Mouse (Mus musculus) stomach, embryonic 15.5 days (tissue): ENCODE measurements around the gene Kmt5a. TPM values are rescaled to one million over a fixed set of nuclear protein-coding genes. Genes with fewer than 3 reads are reported as not detected.
"Not testable (repeated sequence)": the region's sequence is repeated elsewhere in the genome, so short reads cannot be mapped to it uniquely, and the experiment has no call there.

Source experiments
- ATAC-seq: fragments of 200-750 bp; cut with Nextera tagmentation; 2 replicates; pipeline ENCODE4 v1.8.0; 2017; ENCODE audit warnings: low read depth, moderate number of reproducible peaks, moderate TSS enrichment; ENCODE audit not compliant: insufficient read depth, low FRiP score
- H3K27ac ChIP-seq: fragments of 300-500 bp; sonication (generic); 2 replicates; pipeline ENCODE4 v1.5.1; 2015; ENCODE audit warnings: mild to moderate bottlenecking, inconsistent platforms
- H3K27me3 ChIP-seq: fragments of 300-500 bp; sonication (generic); replicated peaks from 2 replicates; pipeline ENCODE4 v1.6.1; 2015; ENCODE audit warnings: inconsistent platforms
- H3K36me3 ChIP-seq: fragments of 300-500 bp; sonication (generic); 2 replicates; pipeline ENCODE4 v1.6.1; 2015; ENCODE audit warnings: inconsistent platforms
- H3K4me1 ChIP-seq: fragments of 300-500 bp; sonication (generic); 2 replicates; pipeline ENCODE4 v1.6.1; 2015; ENCODE audit warnings: inconsistent platforms
- H3K4me2 ChIP-seq: fragments of 300-500 bp; sonication (generic); 2 replicates; pipeline ENCODE4 v1.6.1; 2015; ENCODE audit warnings: mild to moderate bottlenecking, inconsistent platforms
- H3K4me3 ChIP-seq: fragments of 300-500 bp; sonication (generic); replicated peaks from 2 replicates; pipeline ENCODE4 v1.5.1; 2015; ENCODE audit warnings: inconsistent platforms
- H3K9ac ChIP-seq: fragments of 300-500 bp; sonication (generic); 2 replicates; pipeline ENCODE4 v1.6.1; 2015; ENCODE audit warnings: inconsistent platforms
- H3K9me3 ChIP-seq: fragments of 300-500 bp; sonication (generic); 2 replicates; pipeline ENCODE4 v1.6.1; 2016; ENCODE audit warnings: inconsistent platforms
- WGBS: fragments of 180-500 bp; shearing (Covaris S2); methylation state at CpG from one replicate; pipeline ENCODE4 v1.1.7; 2015; 5-methylcytosine and 5-hydroxymethylcytosine counted together
- polyA plus RNA-seq: library from polyadenylated mRNA; unstranded; fragments of >200 nt; fragmentation: Nextera tagmentation; extraction: Ambion mirVana; gene quantifications from 2 replicates; pipeline ENCODE4 v1.2.1, GENCODE M21; 2015

The Kmt5a gene
- polyA plus RNA-seq, 1 experiment from 2014 or later: 92.6 TPM

DNA sequence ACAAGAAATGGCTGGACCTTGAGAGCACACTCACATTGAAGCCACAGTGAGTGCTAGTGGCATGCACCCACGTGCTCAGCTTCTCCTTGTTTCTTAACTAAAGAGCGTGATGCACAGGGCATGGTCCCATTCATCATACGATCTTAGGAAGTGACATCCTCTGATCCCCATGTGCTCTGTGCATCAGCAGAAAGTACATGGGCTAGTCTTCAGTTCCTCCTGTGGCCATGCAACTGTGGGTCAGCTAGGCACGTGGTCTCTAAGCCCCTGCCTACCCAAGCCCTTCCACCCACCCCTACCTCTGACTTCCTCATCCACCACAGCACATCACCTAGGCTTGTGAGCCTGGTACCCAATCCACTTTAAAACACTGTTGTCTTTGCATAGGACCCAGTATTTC, 52.9 kb downstream of the Kmt5a start:
- Histone ChIP-seq H3K9ac (no peak overlapping the region), H3K4me1 (no peaks in the 10 kb centered on the region), H3K9me3 (no peaks in the 10 kb centered on the region), H3K27me3 (no peaks in the 10 kb centered on the region), H3K4me3 (no peak overlapping the region), H3K36me3 (peaks cover 15% of the 10 kb centered on the region; the same call in 1 of the 2 replicates), H3K27ac (no peak overlapping the region), H3K4me2 (no peak overlapping the region)
- no peak for ATAC-seq
- WGBS: 83% methylated on average over 4 of the region's 4 CpGs

GRCm38 (mm10) chr5:124493455-124493854, 53.7 kb downstream of the Kmt5a start:
- Histone ChIP-seq H3K9me3 (no peaks in the 10 kb centered on the region), H3K9ac (no peak overlapping the region), H3K27ac (no peak overlapping the region), H3K27me3 (no peaks in the 10 kb centered on the region), H3K4me1 (no peaks in the 10 kb centered on the region), H3K4me3 (no peak overlapping the region), H3K4me2 (no peak overlapping the region), H3K36me3 (peaks cover 15% of the 10 kb centered on the region; the same call in 1 of the 2 replicates)
- 81% methylated on average over 11 of the region's 11 CpGs for WGBS
- ATAC-seq: no peak

- ATAC-seq: no peak
- Histone ChIP-seq H3K27me3 (no peaks in the 10 kb centered on the region), H3K4me2 (no peak overlapping the region), H3K9ac (no peak overlapping the region), H3K4me1 (no peaks in the 10 kb centered on the region), H3K4me3 (no peak overlapping the region), H3K9me3 (no peaks in the 10 kb centered on the region), H3K36me3 (peaks cover 15% of the 10 kb centered on the region; the same call in 1 of the 2 replicates), H3K27ac (no peak overlapping the region)
- 60% methylated on average over 7 of the region's 7 CpGs for WGBS
These were observed 55.8 kb downstream of the Kmt5a start for GRCm38 (mm10) chr5:124495547-124495946.

GRCm38 (mm10) chr5:124496614-124497514, 57.1 kb downstream of the Kmt5a start:
- ATAC-seq: no peak
- H3K4me1 ChIP-seq: no peaks in the 10 kb centered on the region
- peaks cover 12% of the 10 kb centered on the region for H3K36me3 ChIP-seq
- no peaks in the 10 kb centered on the region for H3K27me3 ChIP-seq
- H3K9ac ChIP-seq: no peak overlapping the region
- 50% methylated on average over 15 of the region's 15 CpGs for WGBS
- H3K9me3 ChIP-seq: no peaks in the 10 kb centered on the region
- H3K27ac ChIP-seq: no peak overlapping the region
- H3K4me3 ChIP-seq: no peak overlapping the region
- H3K4me2 ChIP-seq: peak overlapping the region; percentile 17; the same call in 1 of the 2 replicates

- no peak overlapping the region for H3K4me2 ChIP-seq
- no peaks in the 10 kb centered on the region for H3K27me3 ChIP-seq
- H3K36me3 ChIP-seq: peaks cover 13% of the 10 kb centered on the region
- H3K9me3 ChIP-seq: no peaks in the 10 kb centered on the region
- H3K9ac ChIP-seq: no peak overlapping the region
- ATAC-seq: no peak
- no peak overlapping the region for H3K4me3 ChIP-seq
- H3K27ac ChIP-seq: no peak overlapping the region
- H3K4me1 ChIP-seq: no peaks in the 10 kb centered on the region
- 70% methylated on average over 9 of the region's 9 CpGs for WGBS
These were observed 58.6 kb downstream of the Kmt5a start for GRCm38 (mm10) chr5:124498221-124498876.

DNA sequence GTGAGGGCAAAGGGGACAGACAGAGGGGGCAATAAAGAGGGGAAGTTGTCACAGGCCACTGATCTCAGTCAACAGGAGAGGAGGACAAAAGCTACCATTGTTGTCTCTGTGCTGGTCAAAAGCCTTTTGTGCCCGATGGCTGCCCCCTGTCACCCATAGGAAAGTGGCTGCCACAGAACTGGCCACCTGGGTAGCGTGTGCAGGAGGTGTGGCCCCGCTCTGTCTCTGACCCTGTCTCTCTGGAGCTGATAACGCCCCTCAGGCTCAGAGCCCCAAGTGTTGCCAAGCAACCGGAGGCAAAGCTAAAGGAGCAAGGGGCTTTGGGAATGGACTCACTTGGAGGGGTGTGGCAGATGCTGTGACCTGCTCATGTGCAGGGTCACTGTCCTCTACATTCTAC, 59.3 kb downstream of the Kmt5a start:
- 46% methylated on average over 5 of the region's 5 CpGs for WGBS
- no peak overlapping the region for H3K4me2 ChIP-seq
- H3K27me3 ChIP-seq: no peaks in the 10 kb centered on the region
- H3K27ac ChIP-seq: no peak overlapping the region
- no peak overlapping the region for H3K9ac ChIP-seq
- H3K4me3 ChIP-seq: no peak overlapping the region
- H3K9me3 ChIP-seq: no peaks in the 10 kb centered on the region
- H3K4me1 ChIP-seq: no peaks in the 10 kb centered on the region
- 0 out of 2 replicates have a peak, but pooled peaks have one; percentile 30 for ATAC-seq
- H3K36me3 ChIP-seq: peaks cover 13% of the 10 kb centered on the region

DNA sequence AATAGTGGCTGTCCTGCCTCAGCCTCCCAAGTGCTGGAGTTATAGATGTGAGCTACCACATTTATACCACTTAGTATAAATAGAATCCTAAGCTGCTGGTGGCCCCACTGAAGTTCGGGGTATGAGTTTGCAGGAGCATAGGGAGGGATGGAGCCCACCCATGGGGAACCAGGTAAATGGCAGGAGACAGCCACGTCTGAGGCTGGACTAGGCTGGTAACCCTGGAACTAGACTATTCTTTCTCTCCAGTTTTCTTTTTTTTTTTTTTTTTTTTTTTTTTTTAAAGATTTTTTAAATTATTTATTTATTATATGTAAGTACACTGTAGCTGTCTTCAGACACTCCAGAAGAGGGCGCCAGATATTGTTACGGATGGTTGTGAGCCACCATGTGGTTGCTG, 60.3 kb downstream of the Kmt5a start:
- H3K27me3 ChIP-seq, ATAC-seq, H3K27ac ChIP-seq, H3K9me3 ChIP-seq, H3K4me1 ChIP-seq, H3K4me2 ChIP-seq, H3K9ac ChIP-seq, H3K4me3 ChIP-seq: not testable (repeated sequence)
- H3K36me3 ChIP-seq: peaks cover 12% of the 10 kb centered on the region
- 83% methylated on average over 4 of the region's 4 CpGs for WGBS

GRCm38 (mm10) chr5:124500573-124500972, 60.8 kb downstream of the Kmt5a start:
- no peak for ATAC-seq
- Histone ChIP-seq H3K9ac (no peak overlapping the region), H3K9me3 (no peaks in the 10 kb centered on the region), H3K4me3 (no peak overlapping the region), H3K27me3 (no peaks in the 10 kb centered on the region), H3K4me1 (no peaks in the 10 kb centered on the region), H3K27ac (no peak overlapping the region), H3K4me2 (no peak overlapping the region), H3K36me3 (peaks cover 8% of the 10 kb centered on the region)
- 86% methylated on average over 3 of the region's 3 CpGs for WGBS

DNA sequence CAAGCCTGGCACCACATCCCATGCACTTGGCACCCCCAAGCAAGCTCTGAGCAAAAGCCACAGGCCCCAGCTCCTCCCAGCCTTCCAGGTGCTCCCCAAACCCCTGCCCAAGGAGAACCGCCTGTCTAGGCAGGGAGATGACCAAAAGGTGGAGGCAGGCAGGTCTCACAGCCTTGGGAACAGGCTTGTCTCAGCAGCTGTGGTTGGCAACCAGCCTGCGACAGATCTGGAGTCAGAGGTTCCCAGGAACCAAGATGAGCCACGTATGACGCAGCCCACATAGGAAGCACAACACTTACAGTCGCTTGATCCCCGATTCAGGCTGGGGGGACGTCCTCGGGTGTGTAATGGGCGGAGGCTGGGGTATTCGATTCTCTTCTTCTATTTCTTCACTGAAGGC, 61.8 kb downstream of the Kmt5a start:
- Histone ChIP-seq H3K4me2 (no peak overlapping the region), H3K27ac (no peak overlapping the region), H3K4me1 (no peaks in the 10 kb centered on the region), H3K36me3 (peaks cover 8% of the 10 kb centered on the region), H3K9me3 (no peaks in the 10 kb centered on the region), H3K4me3 (no peak overlapping the region), H3K27me3 (no peaks in the 10 kb centered on the region), H3K9ac (no peak overlapping the region)
- WGBS: 90% methylated on average over 10 of the region's 10 CpGs
- no peak for ATAC-seq

DNA sequence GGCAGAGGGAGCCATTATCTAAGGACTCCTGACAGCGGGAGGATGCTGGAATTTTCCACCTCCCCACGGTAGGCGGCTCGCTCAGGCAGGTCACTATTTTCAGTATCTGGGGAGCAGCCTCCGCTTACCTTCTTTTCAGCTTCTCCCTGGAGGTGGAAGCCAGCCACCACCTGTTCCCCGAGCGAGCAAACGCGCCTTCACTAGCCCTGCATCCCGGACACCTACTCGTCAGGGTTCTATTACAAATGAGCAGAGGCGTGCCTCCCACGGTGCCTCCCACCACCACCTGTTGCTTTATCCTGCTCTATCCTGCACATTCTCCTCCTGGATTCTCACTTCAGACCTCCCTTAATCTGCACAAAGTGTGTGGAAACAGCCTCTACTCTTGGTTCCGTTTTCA, 64.0 kb downstream of the Kmt5a start:
- WGBS: 68% methylated on average over 14 of the region's 14 CpGs
- H3K9me3 ChIP-seq: no peaks in the 10 kb centered on the region
- no peaks in the 10 kb centered on the region for H3K4me1 ChIP-seq
- no peak overlapping the region for H3K27ac ChIP-seq
- ATAC-seq: no peak
- H3K36me3 ChIP-seq: peaks cover 11% of the 10 kb centered on the region
- H3K27me3 ChIP-seq: no peaks in the 10 kb centered on the region
- H3K4me2 ChIP-seq: no peak overlapping the region
- no peak overlapping the region for H3K4me3 ChIP-seq
- H3K9ac ChIP-seq: no peak overlapping the region

DNA sequence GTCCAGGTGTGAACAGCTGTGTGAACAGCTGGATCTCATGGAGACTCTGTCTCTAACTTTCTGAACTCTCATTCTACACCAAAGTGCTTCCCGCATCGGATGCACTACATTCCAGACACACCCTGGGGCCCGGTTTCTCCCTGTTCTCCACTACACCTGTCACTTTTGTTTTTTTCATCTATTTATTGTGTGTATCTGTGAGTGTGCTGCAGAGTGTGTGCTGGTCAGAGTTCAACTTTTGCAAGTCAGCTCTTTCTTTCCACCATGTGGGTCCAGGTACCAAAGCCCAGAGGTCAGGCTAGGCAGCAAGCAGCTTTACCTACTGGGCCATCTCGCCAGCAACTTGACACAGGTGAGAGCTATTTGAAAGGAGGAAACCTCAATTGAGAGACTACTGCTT, 65.5 kb downstream of the Kmt5a start:
- H3K4me1 ChIP-seq: peaks cover 4% of the 10 kb centered on the region; the same call in 1 of the 2 replicates
- no peaks in the 10 kb centered on the region for H3K9me3 ChIP-seq
- no peak for ATAC-seq
- H3K27me3 ChIP-seq: no peaks in the 10 kb centered on the region
- H3K4me3 ChIP-seq: no peak overlapping the region
- H3K36me3 ChIP-seq: peaks cover 11% of the 10 kb centered on the region
- no peak overlapping the region for H3K9ac ChIP-seq
- no peak overlapping the region for H3K4me2 ChIP-seq
- no peak overlapping the region for H3K27ac ChIP-seq
- 67% methylated on average over 4 of the region's 4 CpGs for WGBS

DNA sequence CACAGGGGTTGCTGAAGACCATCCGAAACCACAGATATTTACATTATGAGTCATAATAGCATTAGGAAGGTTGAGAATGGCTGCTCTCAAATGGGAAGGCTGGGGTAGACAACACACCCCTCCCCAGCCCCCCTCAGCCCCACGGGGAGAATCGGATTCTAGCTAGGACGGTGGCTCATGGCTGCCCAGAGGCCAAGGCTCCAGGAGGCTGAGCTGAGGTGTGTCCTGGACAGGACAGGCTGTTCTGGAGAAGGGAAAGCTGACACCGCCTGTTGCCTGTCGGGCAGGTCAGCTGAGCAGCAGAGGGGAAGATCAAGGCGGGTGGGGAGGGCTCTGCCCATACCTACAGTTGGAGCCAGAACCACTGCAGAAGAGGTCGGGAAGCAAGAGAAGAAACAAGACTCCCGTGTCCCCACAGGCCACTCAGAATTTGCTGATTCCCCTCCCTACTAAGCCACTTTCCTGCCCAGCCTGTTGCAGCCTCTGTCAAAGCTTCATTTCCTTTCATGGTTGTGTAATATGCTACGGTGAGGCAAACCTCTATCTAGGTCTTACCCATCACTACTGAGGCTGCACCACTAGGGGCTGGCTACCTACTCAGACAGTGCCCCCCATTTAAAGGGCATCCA, 67.1 kb downstream of the Kmt5a start:
- 30% methylated on average over 10 of the region's 10 CpGs for WGBS
- H3K4me2 ChIP-seq: no peak overlapping the region
- H3K9ac ChIP-seq: no peak overlapping the region
- 0 out of 2 replicates have a peak, but pooled peaks have one; percentile 21 for ATAC-seq
- peaks cover 4% of the 10 kb centered on the region; the same call in 1 of the 2 replicates for H3K4me1 ChIP-seq
- peaks cover 7% of the 10 kb centered on the region; the same call in 1 of the 2 replicates for H3K36me3 ChIP-seq
- H3K4me3 ChIP-seq: no peak overlapping the region
- no peaks in the 10 kb centered on the region for H3K9me3 ChIP-seq
- H3K27ac ChIP-seq: no peak overlapping the region
- no peaks in the 10 kb centered on the region for H3K27me3 ChIP-seq
